18 mouse cellular contexts compared by ENCODE assay signal in the genomic region with DNA sequence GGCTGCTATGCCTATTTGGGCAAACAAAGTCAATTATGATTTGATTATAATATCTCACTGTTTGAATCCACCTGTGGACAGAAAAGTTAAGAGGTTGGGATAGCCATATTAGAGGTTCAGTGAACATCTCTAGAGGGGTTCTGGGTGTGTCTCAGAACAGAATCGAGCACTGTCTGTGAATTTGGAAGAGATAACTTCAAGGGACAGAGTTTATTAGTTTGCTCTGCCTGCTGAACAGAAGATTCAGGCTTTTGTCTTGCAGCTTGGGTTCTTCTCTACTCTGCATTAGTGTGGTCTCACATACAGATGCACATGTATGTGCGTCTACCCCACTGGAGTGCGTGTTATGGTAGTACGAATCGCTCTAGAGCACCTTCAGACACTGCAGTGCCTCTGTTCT.
"Had no signal": no experiment of that assay in that cellular context is flagged by ENCODE, and none has a peak within 500 bp of the region (broad histone marks: within the 10 kb centered on the region; RNA-seq: fewer than 3 reads in every experiment).

No protein-coding gene starts in this region.

- H3K4me1 ChIP-seq: limb, embryonic 12.5 days; limb, embryonic 15.5 days had no signal

- H3K4me2 ChIP-seq: limb, embryonic 12.5 days; limb, embryonic 15.5 days; midbrain, embryonic 13.5 days had no signal

- DNase-seq: kidney, adult 18-20 months; kidney, adult 9 months; kidney, postnatal 25 days; layer of hippocampus, adult 9-11 months; left cerebral cortex, postnatal 4 days; lung, adult 2 months; lung, postnatal 14 days; lung, postnatal 4 days; thymus, adult 2 months; thymus, postnatal 25 days had no signal

- H3K27me3 ChIP-seq: limb, embryonic 12.5 days; limb, embryonic 15.5 days; midbrain, embryonic 13.5 days had no signal

- H3K9me3 ChIP-seq: limb, embryonic 12.5 days; limb, embryonic 15.5 days; midbrain, embryonic 10.5 days; midbrain, embryonic 13.5 days had no signal

- ATAC-seq: inflammation-experienced regulatory T-cells, adult 6 months; intestine, embryonic 16.5 days; midbrain, embryonic 13.5 days had no signal

- H3K36me3 ChIP-seq: limb, embryonic 12.5 days; limb, embryonic 15.5 days; midbrain, embryonic 10.5 days; midbrain, embryonic 13.5 days had no signal

- H3K27ac ChIP-seq: layer of hippocampus, adult 2 months; limb, embryonic 12.5 days; limb, embryonic 15.5 days; midbrain, embryonic 10.5 days; midbrain, embryonic 13.5 days; stomach, postnatal 0 days had no signal

- H3K4me3 ChIP-seq: layer of hippocampus, adult 2 months; limb, embryonic 12.5 days; limb, embryonic 15.5 days; midbrain, embryonic 10.5 days; midbrain, embryonic 13.5 days had no signal

- H3K9ac ChIP-seq: limb, embryonic 12.5 days; limb, embryonic 15.5 days; midbrain, embryonic 13.5 days had no signal
